Mouse (Mus musculus) gastrocnemius, postnatal 10 days (tissue): ENCODE measurements at regions not wholly inside any gene's neighbourhood (a gene's known extent, or its start where the extent isn't known, plus 50 kb on each side); places are given as distances from the start of the nearest gene placed in this dataset.
A peak's percentile ranks its signal among the peaks of the same experiment; 100 is the strongest.
"Not testable (repeated sequence)": the region's sequence is repeated elsewhere in the genome, so short reads cannot be mapped to it uniquely, and the experiment has no call there.

Source experiments
- DNase-seq: peaks from one replicate; pipeline ENCODE4 v3.0.0; 2021; ENCODE audit warnings: mixed read lengths

- DNase-seq: no peak
Measured at GRCm38 (mm10) chr14:102793753-102794152, 188.7 kb downstream of the Kctd12 start.

DNA sequence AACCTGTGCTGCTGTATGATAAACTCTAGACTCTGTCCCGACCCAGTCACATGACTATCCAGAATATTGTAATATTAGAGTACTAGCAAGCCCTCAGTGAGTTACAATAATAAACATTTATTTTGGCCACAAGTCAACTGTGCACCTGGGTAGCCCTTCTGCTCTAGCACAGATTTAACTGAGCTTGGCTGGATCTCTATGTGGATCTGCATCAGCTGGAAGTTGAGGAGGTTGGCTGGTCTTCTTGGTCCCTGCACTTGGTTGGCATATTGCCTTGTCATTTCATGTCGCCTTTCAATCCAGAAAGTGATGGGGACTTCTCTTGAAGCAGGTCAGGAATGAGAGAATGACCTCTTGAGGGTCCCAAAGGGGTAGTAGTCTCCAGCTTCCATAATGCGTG, 191.5 kb downstream of the Kctd12 start:
- DNase-seq: no peak

GRCm38 (mm10) chr14:102782227-102782626, 200.2 kb downstream of the Kctd12 start:
- no peak for DNase-seq

DNA sequence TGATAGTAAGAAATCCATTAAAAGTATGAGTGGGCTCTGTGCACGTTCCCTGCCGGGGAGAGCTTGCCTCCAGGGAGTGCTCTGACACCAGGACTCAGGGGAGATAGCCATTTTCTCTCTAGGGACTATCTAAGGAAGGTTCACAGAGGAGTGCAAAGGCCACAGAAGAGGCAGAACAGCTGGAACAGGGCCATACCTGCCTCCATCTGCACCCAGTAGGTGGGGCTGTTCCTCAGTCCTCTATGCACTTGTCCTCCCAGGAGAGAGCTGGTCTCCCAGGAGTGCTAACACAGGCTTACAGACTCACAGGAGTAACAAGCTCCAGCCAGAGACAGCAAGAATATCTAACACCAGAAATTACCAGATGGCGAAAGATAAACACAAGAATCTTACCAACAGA, 212.7 kb downstream of the Kctd12 start:
- peak; percentile 17 for DNase-seq

- peak; percentile 9 for DNase-seq
Measured at GRCm38 (mm10) chr14:102748687-102749086, 233.8 kb downstream of the Kctd12 start.

DNA sequence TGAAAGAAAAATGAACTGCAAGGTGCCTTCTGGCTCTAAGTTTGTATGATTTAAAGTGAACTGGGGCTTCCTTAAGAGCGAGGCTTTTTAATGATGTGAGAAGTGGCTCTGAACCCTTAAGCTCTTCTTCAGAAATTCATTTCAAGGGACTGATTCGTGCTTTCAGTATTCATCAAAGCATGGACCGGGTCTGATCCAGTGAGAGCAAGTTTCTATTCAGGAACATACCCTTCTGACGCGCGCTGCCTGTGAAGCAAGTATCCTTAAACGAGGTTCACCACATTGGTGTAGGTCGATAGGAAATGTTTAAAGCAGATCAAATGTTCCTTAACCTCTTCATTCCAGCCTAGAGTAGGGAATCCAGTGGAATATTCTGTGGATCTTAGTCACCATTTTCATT, 240.1 kb downstream of the Kctd12 start:
- DNase-seq: no peak

- DNase-seq: no peak
Measured at GRCm38 (mm10) chr14:102736656-102737055, 245.8 kb downstream of the Kctd12 start.

DNA sequence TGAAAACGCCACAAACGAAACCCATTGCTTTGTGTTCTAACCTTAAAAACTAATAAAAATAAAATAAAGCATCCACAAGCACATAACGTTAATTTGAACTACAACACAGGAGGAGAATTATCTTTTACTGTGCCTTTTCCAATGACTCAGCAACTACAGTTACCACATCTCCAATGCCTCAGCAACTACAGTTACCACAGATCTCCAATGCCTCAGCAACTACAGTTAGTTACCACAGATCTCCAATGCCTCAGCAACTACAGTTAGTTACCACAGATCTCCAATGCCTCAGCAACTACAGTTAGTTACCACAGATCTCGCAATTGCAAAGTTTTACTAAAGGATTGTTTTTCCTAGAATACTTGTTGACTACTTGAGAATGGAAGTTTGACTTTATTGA, 248.7 kb downstream of the Kctd12 start:
- not testable (repeated sequence) for DNase-seq

- DNase-seq: no peak
Measured at GRCm38 (mm10) chr14:102731746-102732145, 250.7 kb downstream of the Kctd12 start.

DNA sequence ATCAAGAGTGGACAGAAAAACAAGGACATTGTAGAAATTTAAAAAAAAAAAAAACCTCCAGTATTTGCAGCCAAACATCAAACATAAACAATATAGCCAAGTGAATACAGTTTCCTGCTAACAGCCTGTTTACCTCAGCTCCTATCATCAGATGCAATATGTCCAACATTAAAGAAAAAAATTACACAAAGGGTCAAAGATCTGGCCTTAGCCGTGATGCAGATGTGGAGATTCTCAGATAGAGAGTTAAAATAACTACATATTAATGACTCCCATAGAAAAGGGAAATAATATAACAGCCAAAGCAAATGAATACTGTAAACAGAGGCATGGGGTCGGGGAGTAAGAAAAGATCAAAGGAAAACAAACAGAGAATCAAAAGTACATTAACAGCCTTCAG, 259.8 kb downstream of the Kctd12 start:
- DNase-seq: no peak

DNA sequence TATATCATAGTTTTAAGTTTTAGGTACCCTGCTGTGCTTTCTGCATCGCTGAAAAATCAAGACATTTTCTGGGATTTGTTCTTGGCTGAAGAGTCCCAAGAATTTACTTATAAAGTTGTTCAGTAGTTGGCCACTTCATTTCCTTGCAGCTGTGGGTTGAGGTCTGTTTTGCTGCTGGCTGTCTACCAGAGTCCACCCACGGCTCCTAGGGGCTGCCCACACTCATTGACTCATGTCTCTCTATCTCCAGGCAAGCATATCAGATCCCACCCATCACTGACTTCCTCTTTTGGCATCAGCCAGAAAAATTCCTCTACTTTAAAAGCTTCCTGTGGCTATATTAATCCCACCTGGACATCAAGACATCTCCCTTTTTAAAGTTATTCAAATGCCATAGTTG, 263.9 kb downstream of the Kctd12 start:
- DNase-seq: peak; percentile 9

GRCm38 (mm10) chr14:102712600-102712999, 269.8 kb downstream of the Kctd12 start:
- DNase-seq: no peak

DNA sequence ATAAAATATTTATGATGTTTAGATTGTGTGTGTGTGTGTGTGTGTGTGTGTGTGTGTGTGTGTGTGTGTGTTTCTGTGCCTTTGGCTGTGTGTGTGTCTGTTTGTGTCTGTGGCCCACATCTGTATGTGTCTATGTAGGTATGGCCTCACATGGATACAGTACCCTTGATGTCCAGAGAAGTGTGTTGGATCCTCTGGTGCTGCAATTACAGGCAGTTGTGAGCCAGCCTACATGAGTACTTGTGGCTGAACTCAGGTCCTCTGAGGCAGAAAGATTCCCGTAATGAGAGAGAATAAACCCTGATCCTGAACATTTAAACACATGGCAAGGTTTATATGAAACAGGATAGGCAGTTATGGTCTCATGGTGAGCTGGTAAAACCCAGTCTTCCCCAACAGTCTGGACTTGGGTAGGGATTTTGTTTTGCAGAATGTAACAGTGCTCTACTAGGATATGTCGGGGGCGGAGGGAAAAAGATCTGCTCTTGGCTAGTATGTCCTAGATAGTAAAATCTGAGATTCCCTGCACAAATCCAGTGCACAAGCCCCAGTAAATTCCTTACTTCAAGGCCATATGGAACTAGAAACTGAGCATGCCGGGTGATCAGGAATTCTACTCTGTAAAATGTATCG, 275.6 kb downstream of the Kctd12 start:
- DNase-seq: no peak

GRCm38 (mm10) chr14:102701108-102701507, 281.3 kb downstream of the Kctd12 start:
- DNase-seq: no peak

- no peak for DNase-seq
Measured at GRCm38 (mm10) chr14:102700457-102700856, 282.0 kb downstream of the Kctd12 start.

DNA sequence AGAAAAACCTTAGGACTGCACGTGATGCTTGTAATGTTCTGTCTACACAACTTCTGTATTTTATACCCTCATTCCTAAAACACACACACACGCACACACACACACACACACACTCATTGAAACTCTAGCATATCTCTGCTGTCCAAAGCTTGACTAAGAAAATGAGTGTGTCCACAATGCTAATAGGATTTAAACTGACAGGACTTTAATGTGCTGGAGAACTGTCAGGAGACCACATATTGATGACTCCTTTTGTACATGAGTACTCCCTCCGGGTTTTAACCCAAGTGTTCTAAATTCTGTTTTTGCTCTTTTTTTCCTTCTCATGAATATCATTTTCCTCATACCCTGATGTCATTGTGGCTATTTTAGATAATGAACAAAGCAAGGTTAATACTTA, 283.4 kb downstream of the Kctd12 start:
- DNase-seq: no peak

DNA sequence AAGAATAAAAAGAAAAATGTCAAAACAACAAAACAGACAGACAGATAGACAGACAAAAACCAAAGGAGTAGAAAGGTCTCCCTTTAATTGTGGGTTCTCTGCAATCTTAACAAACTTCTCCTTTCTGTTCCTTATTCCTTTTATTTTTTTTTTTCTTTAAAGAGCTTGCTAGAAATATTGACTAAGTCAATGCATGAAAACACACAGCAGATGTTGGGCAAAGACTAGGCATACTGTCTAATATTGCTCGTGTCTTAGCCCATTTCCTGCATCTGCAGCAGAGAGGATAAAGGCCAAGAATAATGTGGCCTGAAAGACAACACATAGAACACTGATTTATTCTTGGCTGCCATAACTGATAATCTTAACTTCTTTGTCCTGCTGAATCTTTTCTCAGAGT, 295.6 kb downstream of the Kctd12 start:
- no peak for DNase-seq

- DNase-seq: no peak
Measured at GRCm38 (mm10) chr14:102676582-102676981, 305.9 kb downstream of the Kctd12 start.

DNA sequence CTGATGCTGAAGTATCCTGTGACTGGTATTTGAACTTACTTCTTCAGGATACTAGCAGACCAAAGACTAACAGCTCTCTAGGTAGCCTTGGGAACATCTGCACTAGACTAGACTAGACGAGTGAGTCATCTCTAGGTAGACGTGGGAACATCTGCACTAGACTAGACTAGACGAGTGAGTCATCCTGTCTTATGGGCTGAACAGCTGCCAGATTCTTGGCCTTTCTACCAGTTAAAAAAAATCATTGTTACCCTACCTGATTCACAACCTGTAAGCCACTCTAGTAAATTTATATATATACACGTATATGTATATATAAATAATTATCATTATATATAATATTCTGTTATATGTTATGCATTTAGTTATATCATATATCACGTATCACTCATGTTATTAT, 307.8 kb downstream of the Kctd12 start:
- DNase-seq: no peak

DNA sequence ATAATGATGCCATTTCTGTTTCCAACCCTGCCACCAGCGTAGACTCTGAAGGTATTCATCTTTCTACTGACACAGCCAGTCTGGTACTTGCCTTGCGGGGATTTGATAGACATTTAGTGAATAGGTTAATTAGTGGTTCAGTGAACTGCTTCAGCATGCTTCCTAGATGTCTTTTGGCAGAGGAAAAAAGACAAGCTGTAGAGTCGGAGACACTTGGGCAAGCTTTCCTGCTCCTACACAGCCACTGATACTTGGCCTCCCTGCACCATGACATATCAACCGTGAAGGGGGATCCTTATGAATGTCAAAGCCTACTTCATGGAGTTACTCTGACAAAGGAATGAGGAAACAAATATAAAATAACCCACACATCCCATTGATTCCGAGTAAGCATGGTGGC, 308.7 kb downstream of the Kctd12 start:
- no peak for DNase-seq

DNA sequence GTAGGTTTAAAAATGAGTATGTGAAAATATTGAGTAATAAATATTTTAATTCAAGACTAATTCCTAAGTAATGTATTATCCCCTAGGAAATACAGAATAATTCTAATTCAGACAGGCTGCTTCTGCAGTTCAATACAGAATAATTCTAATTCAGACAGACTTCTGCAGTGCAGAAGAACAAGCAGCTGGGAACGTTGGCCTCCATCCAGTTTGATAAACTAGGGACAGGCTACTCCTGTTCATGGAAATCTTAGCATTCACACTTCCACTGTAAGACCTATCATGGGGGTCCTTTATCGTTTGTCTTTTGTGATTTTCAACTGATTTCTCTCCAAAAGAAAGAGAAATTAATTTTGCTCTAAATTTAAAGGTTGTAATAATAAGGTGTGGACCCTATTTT, 319.2 kb downstream of the Kctd12 start:
- DNase-seq: peak; percentile 8

GRCm38 (mm10) chr14:102660351-102660750, 322.1 kb downstream of the Kctd12 start:
- no peak for DNase-seq

GRCm38 (mm10) chr14:102656235-102656634, 326.2 kb downstream of the Kctd12 start:
- DNase-seq: no peak

DNA sequence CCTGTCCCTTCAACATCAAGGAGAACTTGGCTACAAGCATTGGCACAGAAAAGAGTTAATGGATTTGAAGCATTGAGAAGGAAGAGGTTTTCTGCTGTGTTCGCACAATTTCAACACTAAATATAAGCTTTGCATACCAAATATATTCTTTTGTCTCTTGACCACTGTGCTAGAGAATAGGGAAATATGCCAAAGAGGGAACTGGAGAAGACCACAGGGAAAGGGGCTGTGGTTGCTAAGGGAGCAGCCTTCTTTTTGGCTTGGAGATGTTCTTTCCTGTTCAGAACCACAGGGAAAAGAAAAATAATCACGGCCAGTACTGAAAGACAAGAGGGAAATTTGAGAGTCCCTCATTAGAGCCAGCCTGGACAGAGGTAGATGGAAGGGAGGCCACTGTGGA, 352.8 kb downstream of the Kctd12 start:
- no peak for DNase-seq

GRCm38 (mm10) chr14:102621546-102621945, 360.9 kb downstream of the Kctd12 start:
- no peak for DNase-seq
